Mouse (Mus musculus) liver, embryonic 14.5 days (tissue): ENCODE data around the gene Gm10803.

Source experiments
- CTCF ChIP-seq: IDR thresholded peaks from 2 replicates; pipeline ENCODE4 v1.5.1; 2016; ENCODE audit warnings: antibody characterized with exemption, low read depth, control low read depth
- EP300 ChIP-seq: IDR thresholded peaks from 2 replicates; pipeline ENCODE4 v1.6.1; 2016; ENCODE audit warnings: antibody characterized with exemption, low read depth

- TF ChIP-seq EP300 (no peak), CTCF (no peak)
Measured at GRCm38 (mm10) chr2:93567675-93568074, 7.3 kb downstream of the Gm10803 start.
